Mouse (Mus musculus): ENCODE measurements around the gene Wdr41.

The Wdr41 gene

GRCm38 (mm10) chr13:95034094-95034493, 58.0 kb downstream of the Wdr41 start:
- DNase-seq (ENCODE audit: extremely low spot score, low read depth, low spot score), result no peak

GRCm38 (mm10) chr13:95034715-95035114, 58.6 kb downstream of the Wdr41 start:
- DNase-seq (ENCODE audit: extremely low spot score, low read depth, low spot score), result no peak

- no peak for DNase-seq (ENCODE audit: extremely low spot score, low read depth, low spot score)
Observed at GRCm38 (mm10) chr13:95038200-95038599, 62.1 kb downstream of the Wdr41 start.

- no peak for DNase-seq (ENCODE audit: extremely low spot score, low read depth, low spot score)
Observed at GRCm38 (mm10) chr13:95040140-95040738, 64.1 kb downstream of the Wdr41 start.

- DNase-seq (ENCODE audit: extremely low spot score, low read depth, low spot score), result no peak
Observed at GRCm38 (mm10) chr13:95044108-95044507, 68.0 kb downstream of the Wdr41 start.

- DNase-seq (ENCODE audit: extremely low spot score, low read depth, low spot score), result no peak
Observed at GRCm38 (mm10) chr13:95050398-95050797, 74.3 kb downstream of the Wdr41 start.

GRCm38 (mm10) chr13:95052421-95052820, 76.3 kb downstream of the Wdr41 start:
- no peak for DNase-seq (ENCODE audit: extremely low spot score, low read depth, low spot score)

- no peak for DNase-seq (ENCODE audit: extremely low spot score, low read depth, low spot score)
Observed at GRCm38 (mm10) chr13:95055742-95056388, 79.7 kb downstream of the Wdr41 start.

GRCm38 (mm10) chr13:95056501-95057280, 80.5 kb downstream of the Wdr41 start:
- no peak for DNase-seq (ENCODE audit: extremely low spot score, low read depth, low spot score)

GRCm38 (mm10) chr13:95058885-95059284, 82.7 kb downstream of the Wdr41 start:
- DNase-seq (ENCODE audit: extremely low spot score, low read depth, low spot score), result no peak

GRCm38 (mm10) chr13:95063390-95064017, 87.4 kb downstream of the Wdr41 start:
- DNase-seq (ENCODE audit: extremely low spot score, low read depth, low spot score), result no peak

- no peak for DNase-seq (ENCODE audit: extremely low spot score, low read depth, low spot score)
Observed at GRCm38 (mm10) chr13:95067854-95068253, 91.7 kb downstream of the Wdr41 start.

- no peak for DNase-seq (ENCODE audit: extremely low spot score, low read depth, low spot score)
Observed at GRCm38 (mm10) chr13:95070268-95070667, 94.1 kb downstream of the Wdr41 start.

Data from hindlimb bud, embryonic 11.5 days (tissue).